Mouse (Mus musculus): ENCODE results near the gene Hook1.
A peak's percentile ranks its signal among the peaks of the same experiment; 100 is the strongest.
"Not testable (repeated sequence)": the region's sequence is repeated elsewhere in the genome, so short reads cannot be mapped to it uniquely, and the experiment has no call there.

Gene Hook1

DNA sequence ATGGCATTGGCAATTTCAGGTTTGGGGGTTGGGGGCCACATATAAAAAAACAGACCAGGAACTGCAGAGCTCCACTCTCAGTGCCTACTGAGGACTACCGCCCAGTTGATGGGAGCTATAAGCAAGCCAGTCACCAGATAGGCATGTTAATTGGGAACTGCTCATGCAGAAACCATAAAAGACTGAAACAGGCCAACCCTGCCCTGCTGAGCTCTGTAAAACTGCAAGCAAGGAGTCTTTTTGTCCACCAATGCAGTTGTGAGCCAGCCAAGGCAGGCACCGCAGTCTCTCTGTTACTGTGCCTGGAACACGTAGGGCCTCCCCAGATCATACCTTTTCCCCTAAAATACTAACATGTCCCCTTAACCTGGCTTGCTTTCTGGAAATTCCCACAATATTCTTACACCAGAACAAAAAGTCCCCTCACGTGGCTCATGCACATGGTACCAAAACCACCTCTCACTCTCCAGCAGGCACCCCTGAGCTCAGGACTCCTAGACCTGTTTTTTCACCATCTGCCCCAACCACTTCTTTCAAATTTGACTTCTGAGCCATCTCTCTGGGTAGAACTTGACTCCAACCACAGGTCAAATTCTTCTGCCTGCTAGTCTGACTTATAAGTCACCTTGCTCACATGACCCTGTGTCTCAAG is 32.5 kb upstream of the Hook1 start:
- H3K27me3 ChIP-seq (ENCODE audit: insufficient read depth, low read length): no peaks in the 10 kb centered on the region
- TF ChIP-seq POU5F1 (IDR thresholded peaks at IDR 0.05; ENCODE audit: borderline replicate concordance, low read length): no peak
- no peak for TF ChIP-seq CTCF (conservative IDR thresholded peaks at IDR 0.05; ENCODE audit: low read length)
- TF ChIP-seq NANOG (IDR thresholded peaks at IDR 0.05; ENCODE audit: borderline replicate concordance, low read length): no peak
- no peaks in the 10 kb centered on the region for H3K4me1 ChIP-seq (replicated peaks; ENCODE audit: low read depth, low read length)

DNA sequence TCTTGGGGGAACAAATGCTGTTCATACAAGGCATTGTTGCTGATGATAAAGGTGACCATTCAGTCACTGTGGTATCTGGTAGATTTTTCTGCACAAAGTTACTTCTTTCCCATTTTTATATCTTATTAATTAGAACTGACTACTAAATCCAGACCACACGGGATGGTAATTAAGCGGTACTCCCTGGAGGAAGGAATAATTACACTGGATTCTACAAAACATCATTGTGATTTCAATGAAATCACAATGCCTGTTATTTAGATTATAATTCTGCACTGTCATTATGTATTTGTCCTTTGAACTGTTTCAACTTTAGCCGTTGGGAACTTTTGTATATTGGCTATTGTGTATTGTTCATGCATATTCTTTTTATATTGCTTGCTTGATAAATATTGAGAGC is 28.3 kb upstream of the Hook1 start:
- Histone ChIP-seq H3K4me1 (replicated peaks; ENCODE audit: low read depth, low read length) (no peaks in the 10 kb centered on the region), H3K9me3 (ENCODE audit: low read length) (no peaks in the 10 kb centered on the region), H3K27me3 (ENCODE audit: insufficient read depth, low read length) (no peaks in the 10 kb centered on the region), H3K36me3 (ENCODE audit: insufficient read depth, low read length) (no peaks in the 10 kb centered on the region), H3K4me3 (replicated peaks; ENCODE audit: low read length) (no peak overlapping the region)
- no peak for TF ChIP-seq NANOG (IDR thresholded peaks at IDR 0.05; ENCODE audit: borderline replicate concordance, low read length)
- no peak for TF ChIP-seq POU5F1 (IDR thresholded peaks at IDR 0.05; ENCODE audit: borderline replicate concordance, low read length)
- TF ChIP-seq CTCF (conservative IDR thresholded peaks at IDR 0.05; ENCODE audit: low read length): no peak

More for the DNA sequence above, 32.5 kb upstream of the Hook1 start:
- Histone ChIP-seq H3K4me3 (replicated peaks; ENCODE audit: low read length) (no peak overlapping the region), H3K36me3 (ENCODE audit: insufficient read depth, low read length) (no peaks in the 10 kb centered on the region), H3K9me3 (ENCODE audit: low read length) (no peaks in the 10 kb centered on the region)

DNA sequence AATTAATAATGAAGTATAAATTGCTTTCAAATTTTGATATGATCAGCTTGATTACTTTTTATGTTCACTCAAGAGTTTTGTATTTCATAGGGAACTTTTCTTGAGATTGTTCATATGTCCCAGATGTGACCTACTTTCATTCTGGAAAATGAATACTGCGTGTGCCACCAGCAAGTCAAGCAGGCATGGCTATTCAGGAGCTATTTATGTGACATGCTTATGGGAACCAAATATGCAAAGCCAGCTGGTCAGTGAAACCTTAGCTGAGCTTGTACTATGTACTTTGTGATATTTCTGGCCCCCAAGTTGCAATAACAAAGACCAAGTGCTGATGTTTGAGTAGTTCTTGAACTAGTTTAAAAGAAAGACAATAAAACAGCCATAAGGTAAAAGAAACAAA is 19.1 kb upstream of the Hook1 start:
- TF ChIP-seq NANOG (IDR thresholded peaks at IDR 0.05; ENCODE audit: borderline replicate concordance, low read length) (no peak), POU5F1 (IDR thresholded peaks at IDR 0.05; ENCODE audit: borderline replicate concordance, low read length) (no peak), CTCF (conservative IDR thresholded peaks at IDR 0.05; ENCODE audit: low read length) (no peak)
- Histone ChIP-seq H3K36me3 (ENCODE audit: insufficient read depth, low read length) (no peaks in the 10 kb centered on the region), H3K4me1 (replicated peaks; ENCODE audit: low read depth, low read length) (no peaks in the 10 kb centered on the region), H3K4me3 (replicated peaks; ENCODE audit: low read length) (no peak overlapping the region), H3K27me3 (ENCODE audit: insufficient read depth, low read length) (no peaks in the 10 kb centered on the region), H3K9me3 (ENCODE audit: low read length) (peaks cover 6% of the 10 kb centered on the region; the same call in 1 of the 2 replicates)

DNA sequence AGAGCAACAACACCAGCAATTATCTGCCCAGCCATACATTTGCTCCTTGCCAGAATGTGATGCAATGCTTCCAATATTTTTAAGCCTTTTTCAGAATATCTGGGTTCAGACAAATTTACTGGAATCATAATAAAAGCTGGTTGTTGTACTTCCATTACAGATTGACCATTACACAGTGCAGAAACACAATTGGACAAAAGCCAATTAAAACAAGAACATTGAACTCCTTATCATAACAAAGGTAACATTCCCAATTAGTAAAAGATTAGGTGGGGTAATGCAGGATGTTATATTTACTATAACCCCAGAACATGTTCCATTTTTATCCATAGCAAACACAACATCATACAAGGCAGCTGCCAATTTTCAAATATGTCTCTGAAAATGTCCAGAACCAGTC is 13.7 kb upstream of the Hook1 start:
- no peak for TF ChIP-seq POU5F1 (IDR thresholded peaks at IDR 0.05; ENCODE audit: borderline replicate concordance, low read length)
- TF ChIP-seq CTCF (conservative IDR thresholded peaks at IDR 0.05; ENCODE audit: low read length): no peak
- TF ChIP-seq NANOG (IDR thresholded peaks at IDR 0.05; ENCODE audit: borderline replicate concordance, low read length): no peak
- H3K36me3 ChIP-seq (ENCODE audit: insufficient read depth, low read length): no peaks in the 10 kb centered on the region
- peaks cover 6% of the 10 kb centered on the region; the same call in 1 of the 2 replicates for H3K9me3 ChIP-seq (ENCODE audit: low read length)
- no peak overlapping the region for H3K4me3 ChIP-seq (replicated peaks; ENCODE audit: low read length)
- no peaks in the 10 kb centered on the region for H3K27me3 ChIP-seq (ENCODE audit: insufficient read depth, low read length)
- no peaks in the 10 kb centered on the region for H3K4me1 ChIP-seq (replicated peaks; ENCODE audit: low read depth, low read length)

- H3K4me3 ChIP-seq (replicated peaks; ENCODE audit: low read length): peak overlapping the region; percentile 70
- not testable (repeated sequence) for H3K36me3 ChIP-seq (ENCODE audit: insufficient read depth, low read length); H3K27me3 ChIP-seq (ENCODE audit: insufficient read depth, low read length); H3K9me3 ChIP-seq (ENCODE audit: low read length); H3K4me1 ChIP-seq (replicated peaks; ENCODE audit: low read depth, low read length)
These were observed 15.2 kb downstream of the Hook1 start for GRCm38 (mm10) chr4:95982221-95982620.

- TF ChIP-seq CTCF (conservative IDR thresholded peaks at IDR 0.05; ENCODE audit: low read length) (no peak), NANOG (IDR thresholded peaks at IDR 0.05; ENCODE audit: borderline replicate concordance, low read length) (no peak), POU5F1 (IDR thresholded peaks at IDR 0.05; ENCODE audit: borderline replicate concordance, low read length) (no peak)
These were observed 49.8 kb downstream of the Hook1 start for GRCm38 (mm10) chr4:96016875-96017274.

GRCm38 (mm10) chr4:96022803-96023202 is 55.8 kb downstream of the Hook1 start:
- Histone ChIP-seq H3K4me1 (replicated peaks; ENCODE audit: low read depth, low read length) (no peaks in the 10 kb centered on the region), H3K4me3 (replicated peaks; ENCODE audit: low read length) (no peak overlapping the region), H3K9me3 (ENCODE audit: low read length) (no peaks in the 10 kb centered on the region), H3K27me3 (ENCODE audit: insufficient read depth, low read length) (no peaks in the 10 kb centered on the region), H3K36me3 (ENCODE audit: insufficient read depth, low read length) (peaks cover 57% of the 10 kb centered on the region)
- TF ChIP-seq POU5F1 (IDR thresholded peaks at IDR 0.05; ENCODE audit: borderline replicate concordance, low read length): no peak
- peak; percentile 41 for TF ChIP-seq CTCF (conservative IDR thresholded peaks at IDR 0.05; ENCODE audit: low read length)
- TF ChIP-seq NANOG (IDR thresholded peaks at IDR 0.05; ENCODE audit: borderline replicate concordance, low read length): no peak

More at GRCm38 (mm10) chr4:96016875-96017274, 49.8 kb downstream of the Hook1 start:
- H3K9me3 ChIP-seq (ENCODE audit: low read length): no peaks in the 10 kb centered on the region
- H3K36me3 ChIP-seq (ENCODE audit: insufficient read depth, low read length): peaks cover 77% of the 10 kb centered on the region
- H3K27me3 ChIP-seq (ENCODE audit: insufficient read depth, low read length): no peaks in the 10 kb centered on the region
- H3K4me3 ChIP-seq (replicated peaks; ENCODE audit: low read length): no peak overlapping the region
- no peaks in the 10 kb centered on the region for H3K4me1 ChIP-seq (replicated peaks; ENCODE audit: low read depth, low read length)

DNA sequence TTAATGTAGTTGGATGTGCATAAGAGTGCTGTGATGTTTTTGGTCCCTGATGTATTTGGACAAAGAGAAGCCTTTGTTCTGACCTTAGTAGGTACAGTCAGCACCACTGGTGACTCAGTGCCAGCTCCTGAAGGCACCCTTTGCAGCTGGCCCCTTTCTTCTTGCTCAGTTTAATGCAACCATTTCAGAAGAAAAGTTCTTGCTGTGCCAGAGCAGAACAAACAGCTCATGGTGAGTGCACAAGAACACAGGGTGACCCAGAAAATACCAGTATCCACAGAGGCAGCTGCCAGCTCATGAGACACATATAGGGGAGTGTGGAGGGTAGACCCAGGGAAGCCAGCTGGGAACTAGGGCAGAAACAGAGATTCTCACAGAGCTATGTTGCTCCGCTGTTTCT is 61.4 kb downstream of the Hook1 start:
- no peaks in the 10 kb centered on the region for H3K9me3 ChIP-seq (ENCODE audit: low read length)
- H3K36me3 ChIP-seq (ENCODE audit: insufficient read depth, low read length): peaks cover 10% of the 10 kb centered on the region
- TF ChIP-seq POU5F1 (IDR thresholded peaks at IDR 0.05; ENCODE audit: borderline replicate concordance, low read length) (no peak), CTCF (conservative IDR thresholded peaks at IDR 0.05; ENCODE audit: low read length) (no peak), NANOG (IDR thresholded peaks at IDR 0.05; ENCODE audit: borderline replicate concordance, low read length) (no peak)
- H3K27me3 ChIP-seq (ENCODE audit: insufficient read depth, low read length): no peaks in the 10 kb centered on the region
- no peak overlapping the region for H3K4me3 ChIP-seq (replicated peaks; ENCODE audit: low read length)
- no peaks in the 10 kb centered on the region for H3K4me1 ChIP-seq (replicated peaks; ENCODE audit: low read depth, low read length)

GRCm38 (mm10) chr4:96060106-96060505 is 93.1 kb downstream of the Hook1 start:
- Histone ChIP-seq H3K36me3 (ENCODE audit: insufficient read depth, low read length) (peaks cover 3% of the 10 kb centered on the region; the same call in 1 of the 2 replicates), H3K4me3 (replicated peaks; ENCODE audit: low read length) (no peak overlapping the region), H3K4me1 (replicated peaks; ENCODE audit: low read depth, low read length) (no peaks in the 10 kb centered on the region), H3K27me3 (ENCODE audit: insufficient read depth, low read length) (no peaks in the 10 kb centered on the region), H3K9me3 (ENCODE audit: low read length) (peaks cover 33% of the 10 kb centered on the region)
- TF ChIP-seq NANOG (IDR thresholded peaks at IDR 0.05; ENCODE audit: borderline replicate concordance, low read length) (no peak), CTCF (conservative IDR thresholded peaks at IDR 0.05; ENCODE audit: low read length) (no peak), POU5F1 (IDR thresholded peaks at IDR 0.05; ENCODE audit: borderline replicate concordance, low read length) (no peak)

Data from E14TG2a.4 (cell line).